Mouse (Mus musculus) adrenal gland, adult (tissue): Measurements from ENCODE around the gene Nek8.
"Not testable (repeated sequence)": the region's sequence is repeated elsewhere in the genome, so short reads cannot be mapped to it uniquely, and the experiment has no call there.

Experiments used
- DNase-seq, 2 experiments: peaks; one replicate each; pipeline ENCODE4 v3.0.0; 2022 to 2023; ENCODE audit warnings: low spot score in 1 of 2; ENCODE audit not compliant: inconsistent age in 2 of 2

Gene Nek8

GRCm38 (mm10) chr11:78146707-78147543, 29.6 kb downstream of the Nek8 start:
- no peak for DNase-seq

- DNase-seq = peak in 1 of 2 experiments; percentile 44
Observed at GRCm38 (mm10) chr11:78146168-78146567, 30.3 kb downstream of the Nek8 start.

- DNase-seq = no peak
Observed at GRCm38 (mm10) chr11:78143520-78143919, 33.0 kb downstream of the Nek8 start.

GRCm38 (mm10) chr11:78140665-78141064, 35.8 kb downstream of the Nek8 start:
- no peak for DNase-seq

- DNase-seq = no peak
Observed at GRCm38 (mm10) chr11:78138023-78138422, 38.5 kb downstream of the Nek8 start.

- DNase-seq = peak; percentile 45 to 84
Observed at GRCm38 (mm10) chr11:78137584-78137983, 38.9 kb downstream of the Nek8 start.

GRCm38 (mm10) chr11:78136132-78136531, 40.3 kb downstream of the Nek8 start:
- DNase-seq = no peak

GRCm38 (mm10) chr11:78135314-78135713, 41.2 kb downstream of the Nek8 start:
- DNase-seq = not testable (repeated sequence)

- no peak for DNase-seq
Observed at GRCm38 (mm10) chr11:78134344-78134743, 42.1 kb downstream of the Nek8 start.

- DNase-seq = no peak
Observed at GRCm38 (mm10) chr11:78133915-78134314, 42.6 kb downstream of the Nek8 start.

- DNase-seq = no peak
Observed at GRCm38 (mm10) chr11:78129458-78129857, 47.0 kb downstream of the Nek8 start.

- no peak for DNase-seq
Observed at GRCm38 (mm10) chr11:78126739-78127138, 49.7 kb downstream of the Nek8 start.

- DNase-seq = no peak
Observed at GRCm38 (mm10) chr11:78125691-78126090, 50.8 kb downstream of the Nek8 start.

GRCm38 (mm10) chr11:78123782-78124181, 52.7 kb downstream of the Nek8 start:
- DNase-seq = no peak

GRCm38 (mm10) chr11:78122815-78123214, 53.7 kb downstream of the Nek8 start:
- DNase-seq = no peak

- peak; percentile 57 to 88 for DNase-seq
Observed at GRCm38 (mm10) chr11:78121176-78121575, 55.3 kb downstream of the Nek8 start.

GRCm38 (mm10) chr11:78119898-78120297, 56.6 kb downstream of the Nek8 start:
- no peak for DNase-seq

GRCm38 (mm10) chr11:78118467-78118866, 58.0 kb downstream of the Nek8 start:
- peak in 1 of 2 experiments; percentile 57 for DNase-seq

GRCm38 (mm10) chr11:78116146-78116410, 60.4 kb downstream of the Nek8 start:
- DNase-seq = no peak
